Mouse (Mus musculus): Measurements from ENCODE around the gene Foxp2.

GRCm38 (mm10) chr6:15142094-15142493 is 240.9 kb downstream of the Foxp2 start:
- TF ChIP-seq CTCF (IDR thresholded peaks at IDR 0.05; ENCODE audit: borderline replicate concordance, insufficient read depth, low read depth, low read length) (no peak), POLR2A (IDR thresholded peaks at IDR 0.05; ENCODE audit: borderline replicate concordance, insufficient read depth, low read length) (no peak)

Data from cerebellum, adult 2 months (tissue).